Mouse (Mus musculus) cerebellum, adult 2 months (tissue): ENCODE results near the gene Nrbf2. TPM values are rescaled to one million over a fixed set of nuclear protein-coding genes. Genes with fewer than 3 reads are reported as not detected.

Experiments used
- DNase-seq, 2 experiments: peaks; one replicate each; pipeline ENCODE4 v3.0.0; 2021
- H3K27ac ChIP-seq: fragments of 200-500 bp; 2 replicates; pipeline ENCODE4 v1.5.1; 2012; ENCODE audit warnings: low read length, control low read depth, inconsistent platforms; ENCODE audit not compliant: insufficient read depth
- H3K27me3 ChIP-seq: fragments of 200-500 bp; 2 replicates; pipeline ENCODE4 v1.6.1; 2012; ENCODE audit warnings: inconsistent platforms, mild to moderate bottlenecking, low read length, moderate library complexity; ENCODE audit not compliant: control insufficient read depth, insufficient read depth
- H3K4me1 ChIP-seq: fragments of 200-500 bp; 2 replicates; pipeline ENCODE4 v1.6.1; 2011; ENCODE audit warnings: low read length; ENCODE audit not compliant: control insufficient read depth, insufficient read depth
- H3K4me3 ChIP-seq: fragments of 200-500 bp; replicated peaks from 2 replicates; pipeline ENCODE3; 2011; ENCODE audit warnings: mild to moderate bottlenecking, low read depth, low read length, control low read depth; ENCODE audit not compliant: insufficient read depth
- CTCF ChIP-seq: fragments of 200-500 bp; IDR thresholded peaks from 2 replicates; pipeline ENCODE4 v1.5.1; 2011; ENCODE audit warnings: low read depth, mild to moderate bottlenecking, control low read depth, low read length, moderate library complexity, borderline replicate concordance; ENCODE audit not compliant: insufficient read depth
- POLR2A ChIP-seq: fragments of 200-500 bp; IDR thresholded peaks from 2 replicates; pipeline ENCODE4 v1.6.1; 2011; ENCODE audit warnings: low read length, control low read depth, borderline replicate concordance; ENCODE audit not compliant: insufficient read depth
- WGBS: fragments of 180-500 bp; shearing (Covaris S2); methylation state at CpG from one replicate; pipeline ENCODE4 v1.1.7; 2018; 5-methylcytosine and 5-hydroxymethylcytosine counted together
- polyA plus RNA-seq: library from polyadenylated mRNA; depleted of rRNA; stranded (reverse); fragments of >200 nt; gene quantifications from 2 replicates; pipeline ENCODE4 v1.2.3, GENCODE M21; 2012; rRNA removed

Nrbf2 gene
- polyA plus RNA-seq, result 21.3 and 22.4 TPM in 2 replicates

DNA sequence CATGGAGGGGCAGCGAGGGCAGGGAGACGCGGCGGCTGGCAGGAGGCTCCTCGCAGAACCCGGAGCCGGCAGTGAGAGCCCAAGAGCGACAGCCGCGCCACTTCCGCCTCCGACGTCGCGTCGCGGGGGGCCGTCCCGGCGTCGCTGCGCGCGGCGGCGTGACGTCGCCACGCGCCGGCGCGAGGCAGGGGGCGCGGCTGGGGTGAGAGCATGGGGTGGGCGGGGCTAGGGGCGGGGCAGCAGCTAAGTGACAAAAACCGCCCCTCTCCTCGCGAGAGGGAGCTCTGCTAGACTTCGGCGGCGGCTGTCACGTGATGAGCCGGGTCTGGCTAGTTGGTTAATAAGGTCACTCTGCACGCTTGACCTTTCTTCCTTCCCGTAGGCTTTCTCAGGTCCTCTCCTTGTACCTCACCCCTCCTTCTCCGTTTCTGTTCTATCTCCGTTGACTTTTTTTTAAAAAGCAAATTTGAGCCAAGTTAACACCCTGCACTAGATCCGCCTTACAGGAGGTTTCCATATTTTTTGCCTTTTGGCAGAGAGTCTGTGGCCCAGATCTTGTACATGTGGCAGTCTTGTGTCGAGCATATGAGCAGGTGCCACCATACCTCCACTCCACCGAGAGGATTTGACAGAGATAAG, at the start of gene Nrbf2:
Gene Nrbf2 (minus strand): TSS at position 130 of the 639 bp plus-strand sequence.
- 2% methylated on average over 43 of the region's 52 CpGs for WGBS
- DNase-seq, result peak; percentile 83 to 86
- Histone ChIP-seq H3K4me3 (peak within 1 kb of the TSS; percentile 76), H3K4me1 (peaks cover 15% of the 10 kb centered on the region), H3K27me3 (no peaks in the 10 kb centered on the region), H3K27ac (peak within 1 kb of the TSS; percentile 70)
- TF ChIP-seq POLR2A (peak; percentile 48; the same call in 1 of the 2 replicates), CTCF (no peak)

DNA sequence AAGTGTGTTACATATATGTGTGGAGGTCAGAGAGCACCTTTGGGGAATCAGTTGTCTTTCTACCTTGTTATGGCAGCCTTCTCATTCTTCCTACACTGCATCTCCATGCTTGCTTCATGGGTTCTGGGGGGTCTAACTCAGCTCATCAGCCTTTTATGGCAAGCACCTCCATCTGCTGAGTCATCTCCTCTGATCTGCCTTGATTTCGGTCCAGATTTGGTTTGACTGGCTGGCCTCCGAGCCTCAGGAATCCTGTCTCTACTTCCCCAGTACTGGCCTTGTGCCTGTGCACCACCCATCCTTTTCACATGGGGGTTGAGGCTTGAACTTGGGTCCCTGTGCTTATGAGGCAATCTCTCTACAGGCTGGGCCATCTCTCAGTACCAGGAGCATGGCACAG, 45.5 kb upstream of the Nrbf2 start:
- DNase-seq, result no peak
- Histone ChIP-seq H3K27me3 (no peaks in the 10 kb centered on the region), H3K4me1 (no peaks in the 10 kb centered on the region), H3K27ac (no peak overlapping the region), H3K4me3 (no peak overlapping the region)
- WGBS, result 30% methylated on average over 2 of the region's 2 CpGs
- TF ChIP-seq POLR2A (no peak), CTCF (no peak)

DNA sequence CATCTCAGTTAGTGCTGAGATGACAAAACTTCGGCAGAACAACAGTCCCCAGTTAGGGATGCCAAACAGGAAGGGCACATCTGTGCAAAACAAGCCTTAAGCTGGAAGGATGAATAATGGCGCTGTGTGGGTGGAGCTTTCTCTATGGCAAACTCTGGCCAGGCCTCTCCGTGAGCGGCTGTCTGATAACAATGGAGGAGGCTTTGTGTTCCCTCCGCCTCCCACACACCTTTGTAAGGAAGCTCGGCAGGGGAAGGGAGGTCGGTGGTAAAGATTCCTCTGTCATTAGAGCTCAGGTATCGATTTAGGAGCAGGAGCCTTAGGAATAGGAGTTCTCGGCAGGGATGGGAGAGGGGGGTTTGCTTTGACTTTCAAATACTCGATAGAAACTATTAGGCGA, 44.6 kb upstream of the Nrbf2 start:
- Histone ChIP-seq H3K27ac (no peak overlapping the region), H3K27me3 (no peaks in the 10 kb centered on the region), H3K4me1 (no peaks in the 10 kb centered on the region), H3K4me3 (no peak overlapping the region)
- 38% methylated on average over 11 of the region's 11 CpGs for WGBS
- no peak for DNase-seq
- TF ChIP-seq POLR2A (no peak), CTCF (no peak)

DNA sequence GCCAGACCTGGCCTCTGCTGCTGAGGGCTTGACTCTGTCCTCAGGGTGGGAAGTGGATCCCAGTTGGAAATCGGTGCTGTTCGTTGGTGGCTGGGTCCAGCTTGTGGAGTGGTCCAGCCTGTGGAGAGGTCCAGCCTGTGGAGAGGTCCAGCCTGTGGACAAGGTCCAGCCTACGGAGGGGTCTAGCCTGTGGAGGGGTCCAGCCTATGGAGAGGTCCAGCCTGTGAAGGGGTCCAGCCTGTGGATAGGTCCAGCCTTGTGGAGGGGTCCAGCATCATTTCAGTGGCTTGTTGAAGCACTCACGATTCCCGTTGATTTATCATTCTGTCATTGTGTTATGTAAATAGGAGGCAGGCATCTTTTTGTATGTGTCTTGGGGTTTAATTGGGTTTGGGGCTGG, 43.1 kb upstream of the Nrbf2 start:
- Histone ChIP-seq H3K27ac (no peak overlapping the region), H3K4me1 (no peaks in the 10 kb centered on the region), H3K4me3 (no peak overlapping the region), H3K27me3 (no peaks in the 10 kb centered on the region)
- WGBS, result 91% methylated on average over 5 of the region's 5 CpGs
- TF ChIP-seq POLR2A, result no peak
- no peak for DNase-seq

DNA sequence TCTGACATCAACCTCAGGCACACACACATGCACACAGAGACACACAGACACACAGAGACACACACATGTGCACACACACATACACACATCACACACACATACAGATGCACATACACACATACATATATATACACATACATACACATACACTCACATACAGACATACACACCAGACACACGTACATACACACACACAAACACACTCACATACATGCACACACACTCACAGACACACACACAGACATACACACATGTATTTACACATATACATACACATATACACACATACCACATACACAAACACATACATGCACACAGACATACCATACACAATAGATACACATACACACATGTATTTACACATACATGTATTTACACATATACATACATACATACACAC, 38.9 kb upstream of the Nrbf2 start:
- H3K27ac ChIP-seq, result no peak overlapping the region
- TF ChIP-seq POLR2A, result no peak
- TF ChIP-seq CTCF, result no peak
- no peak for DNase-seq
- H3K27me3 ChIP-seq, result no peaks in the 10 kb centered on the region
- no peak overlapping the region for H3K4me3 ChIP-seq
- no peaks in the 10 kb centered on the region for H3K4me1 ChIP-seq
- 95% methylated on average over 1 of the region's 1 CpGs for WGBS

DNA sequence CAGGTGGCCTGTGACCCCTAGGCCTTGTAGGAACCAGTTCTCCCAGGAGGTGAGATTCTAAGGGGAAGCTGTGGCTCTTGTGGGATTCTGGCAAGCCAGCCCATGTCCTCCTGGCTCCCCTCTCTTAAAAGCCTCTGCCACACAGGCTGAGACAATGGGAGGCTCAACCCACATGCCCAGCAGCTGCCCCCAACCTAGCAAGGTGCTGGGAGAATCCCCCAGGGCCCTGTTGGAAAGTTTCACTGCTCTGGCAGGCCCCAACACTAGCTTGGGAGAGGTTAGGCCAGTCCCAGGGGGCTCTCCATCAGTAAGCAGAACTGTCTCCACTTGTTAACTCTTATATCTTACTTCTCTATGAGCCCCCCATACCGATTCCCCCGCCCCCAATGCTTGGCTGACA, 36.3 kb upstream of the Nrbf2 start:
- no peaks in the 10 kb centered on the region for H3K4me1 ChIP-seq
- no peaks in the 10 kb centered on the region for H3K27me3 ChIP-seq

DNA sequence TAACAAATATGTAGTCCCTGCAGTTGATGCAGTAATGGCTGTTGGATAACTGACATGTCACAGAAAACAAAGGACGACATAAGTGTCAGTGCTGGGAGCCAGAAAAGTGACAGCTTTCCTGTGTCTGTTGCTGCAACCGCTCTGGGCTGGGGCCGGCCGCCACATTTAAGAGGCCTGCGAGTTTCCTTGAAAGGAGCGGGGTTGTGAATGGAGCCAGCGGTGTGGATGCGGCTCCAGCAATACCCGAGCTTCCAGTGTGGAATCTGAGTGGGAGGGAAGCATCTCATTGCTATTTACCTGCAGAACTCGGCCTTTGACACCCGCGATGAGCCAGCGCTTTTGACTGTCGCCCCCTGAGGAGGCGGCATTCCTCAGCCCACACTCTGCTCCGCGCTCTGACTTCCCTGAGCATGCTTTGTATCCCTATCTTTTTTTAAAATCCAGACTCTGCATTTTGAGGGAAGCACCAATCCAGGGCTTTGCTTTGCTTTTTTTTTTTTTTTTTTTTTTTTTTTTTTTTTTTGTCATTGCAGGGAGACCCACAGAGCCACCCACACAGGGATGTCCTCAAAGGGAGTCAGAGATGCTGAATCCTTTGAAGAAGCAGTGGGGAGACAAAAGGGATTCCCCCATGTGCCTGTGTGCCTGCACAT, 35.2 kb upstream of the Nrbf2 start:
- H3K4me3 ChIP-seq, result no peak overlapping the region
- no peak for DNase-seq
- H3K4me1 ChIP-seq, result no peaks in the 10 kb centered on the region
- no peak overlapping the region for H3K27ac ChIP-seq
- WGBS, result 27% methylated on average over 17 of the region's 17 CpGs
- TF ChIP-seq CTCF (no peak), POLR2A (no peak)
- H3K27me3 ChIP-seq, result no peaks in the 10 kb centered on the region

More for the DNA sequence above, 36.3 kb upstream of the Nrbf2 start:
- Histone ChIP-seq H3K4me3 (no peak overlapping the region), H3K27ac (no peak overlapping the region)
- 90% methylated on average over 2 of the region's 2 CpGs for WGBS
- no peak for DNase-seq
- no peak for TF ChIP-seq POLR2A
- TF ChIP-seq CTCF, result no peak

DNA sequence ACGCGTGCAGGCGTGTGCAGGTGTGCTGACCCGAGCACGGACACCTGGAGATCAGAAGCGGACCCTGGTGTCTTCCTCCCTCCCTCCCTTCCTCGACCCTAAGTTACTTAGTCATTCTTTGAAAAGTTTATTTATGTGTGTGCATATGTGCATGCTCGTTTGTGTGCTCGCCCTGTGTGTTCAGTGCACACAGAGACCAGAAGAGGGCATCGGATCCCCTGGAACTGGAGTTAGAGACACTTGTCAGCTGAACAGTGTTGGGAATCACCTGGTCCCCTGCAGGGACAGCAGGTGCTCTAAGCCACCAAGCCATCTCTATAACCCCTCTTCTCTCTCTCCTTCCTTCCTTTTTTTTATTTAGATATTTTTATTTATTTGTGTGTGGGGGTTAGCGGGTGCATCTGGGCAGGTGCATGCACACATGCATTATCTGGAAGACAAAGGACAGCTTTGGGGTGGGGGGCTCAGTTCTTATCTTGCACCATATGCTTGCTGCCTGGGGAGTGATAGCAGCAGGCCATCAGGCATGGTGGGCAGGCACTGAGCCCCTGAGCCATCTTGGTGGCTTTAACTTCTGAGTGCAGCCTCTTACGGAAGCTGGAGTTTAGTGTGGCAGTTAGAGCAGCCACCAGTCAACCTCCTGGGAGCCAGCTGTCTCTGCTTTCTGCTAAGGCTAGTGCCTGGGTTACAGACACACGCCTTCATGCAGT, 34.1 kb upstream of the Nrbf2 start:
- TF ChIP-seq POLR2A (no peak), CTCF (no peak)
- no peak overlapping the region for H3K27ac ChIP-seq
- H3K4me3 ChIP-seq, result no peak overlapping the region
- WGBS, result 84% methylated on average over 13 of the region's 13 CpGs
- no peaks in the 10 kb centered on the region for H3K27me3 ChIP-seq
- H3K4me1 ChIP-seq, result no peaks in the 10 kb centered on the region
- DNase-seq, result no peak
